Mouse (Mus musculus): ENCODE data around the gene Mmp14. TPM values are rescaled to one million over a fixed set of nuclear protein-coding genes. Genes with fewer than 3 reads are reported as not detected.
A peak's percentile ranks its signal among the peaks of the same experiment; 100 is the strongest.

Gene Mmp14
- polyA plus RNA-seq, 1 experiment from 2014 or later, result 58.5 TPM

- H3K36me3 ChIP-seq (ENCODE audit: control insufficient read depth, insufficient read depth, low read length), result peaks cover 29% of the 10 kb centered on the region
- peaks cover 19% of the 10 kb centered on the region for H3K4me1 ChIP-seq (ENCODE audit: control insufficient read depth, insufficient read depth, low read length)
- WGBS, result 72% methylated on average over 5 of the region's 5 CpGs
- no peak overlapping the region for H3K4me3 ChIP-seq (replicated peaks; ENCODE audit: low read depth, low read length)
- no peak for ATAC-seq (ENCODE audit: low FRiP score, low TSS enrichment)
- peak; percentile 58 for DNase-seq
- H3K9ac ChIP-seq (replicated peaks; ENCODE audit: low read length), result no peak overlapping the region
- H3K4me2 ChIP-seq (ENCODE audit: low read length), result no peak overlapping the region
- H3K27ac ChIP-seq (replicated peaks; ENCODE audit: low read depth, low read length), result no peak overlapping the region
- H3K27me3 ChIP-seq (ENCODE audit: control insufficient read depth, insufficient read depth, low read length), result peaks cover 2% of the 10 kb centered on the region; the same call in 1 of the 2 replicates
- H3K9me3 ChIP-seq (ENCODE audit: control insufficient read depth, low read length), result no peaks in the 10 kb centered on the region
Observed at GRCm38 (mm10) chr14:54472671-54473070, 41.3 kb downstream of the Mmp14 start.

GRCm38 (mm10) chr14:54474744-54475143, 43.3 kb downstream of the Mmp14 start:
- Histone ChIP-seq H3K9me3 (ENCODE audit: control insufficient read depth, low read length) (no peaks in the 10 kb centered on the region), H3K4me1 (ENCODE audit: control insufficient read depth, insufficient read depth, low read length) (peaks cover 28% of the 10 kb centered on the region), H3K27ac (replicated peaks; ENCODE audit: low read depth, low read length) (no peak overlapping the region), H3K9ac (replicated peaks; ENCODE audit: low read length) (no peak overlapping the region), H3K36me3 (ENCODE audit: control insufficient read depth, insufficient read depth, low read length) (peaks cover 10% of the 10 kb centered on the region), H3K4me2 (ENCODE audit: low read length) (no peak overlapping the region), H3K4me3 (replicated peaks; ENCODE audit: low read depth, low read length) (no peak overlapping the region), H3K27me3 (ENCODE audit: control insufficient read depth, insufficient read depth, low read length) (peaks cover 8% of the 10 kb centered on the region; the same call in 1 of the 2 replicates)
- ATAC-seq (ENCODE audit: low FRiP score, low TSS enrichment) (no peak), DNase-seq (no peak)
- WGBS, result 83% methylated on average over 5 of the region's 5 CpGs

GRCm38 (mm10) chr14:54475941-54476844, 44.8 kb downstream of the Mmp14 start, which contains the start of gene Rem2:
Gene Rem2 (plus strand): TSS chr14:54476100.
- peaks cover 8% of the 10 kb centered on the region; the same call in 1 of the 2 replicates for H3K27me3 ChIP-seq (ENCODE audit: control insufficient read depth, insufficient read depth, low read length)
- 0 out of 2 replicates have a peak, but pooled peaks cover 3% of the 10 kb centered on the region for H3K36me3 ChIP-seq (ENCODE audit: control insufficient read depth, insufficient read depth, low read length)
- peak; percentile 92 for DNase-seq
- H3K4me2 ChIP-seq (ENCODE audit: low read length), result peak within 1 kb of the TSS; percentile 79
- H3K4me1 ChIP-seq (ENCODE audit: control insufficient read depth, insufficient read depth, low read length), result peaks cover 29% of the 10 kb centered on the region
- peak; percentile 91 for ATAC-seq (ENCODE audit: low FRiP score, low TSS enrichment)
- under 1% methylated on average over 23 of the region's 23 CpGs for WGBS
- H3K9me3 ChIP-seq (ENCODE audit: control insufficient read depth, low read length), result no peaks in the 10 kb centered on the region
- H3K9ac ChIP-seq (replicated peaks; ENCODE audit: low read length), result peak within 1 kb of the TSS; percentile 72
- peak within 1 kb of the TSS; percentile 80 for H3K27ac ChIP-seq (replicated peaks; ENCODE audit: low read depth, low read length)
- peak within 1 kb of the TSS; percentile 57 for H3K4me3 ChIP-seq (replicated peaks; ENCODE audit: low read depth, low read length)

- H3K4me1 ChIP-seq (ENCODE audit: control insufficient read depth, insufficient read depth, low read length), result peaks cover 29% of the 10 kb centered on the region
Observed at GRCm38 (mm10) chr14:54477172-54477909, 45.9 kb downstream of the Mmp14 start.

GRCm38 (mm10) chr14:54479451-54479920, 48.1 kb downstream of the Mmp14 start:
- Histone ChIP-seq H3K4me2 (ENCODE audit: low read length) (peak overlapping the region; percentile 51), H3K4me1 (ENCODE audit: control insufficient read depth, insufficient read depth, low read length) (peaks cover 29% of the 10 kb centered on the region), H3K9me3 (ENCODE audit: control insufficient read depth, low read length) (no peaks in the 10 kb centered on the region), H3K36me3 (ENCODE audit: control insufficient read depth, insufficient read depth, low read length) (0 out of 2 replicates have a peak, but pooled peaks cover 3% of the 10 kb centered on the region), H3K27me3 (ENCODE audit: control insufficient read depth, insufficient read depth, low read length) (peaks cover 8% of the 10 kb centered on the region; the same call in 1 of the 2 replicates), H3K27ac (replicated peaks; ENCODE audit: low read depth, low read length) (no peak overlapping the region), H3K4me3 (replicated peaks; ENCODE audit: low read depth, low read length) (peak overlapping the region; percentile 19), H3K9ac (replicated peaks; ENCODE audit: low read length) (peak overlapping the region; percentile 17; the same call in 1 of the 2 replicates)
- DNase-seq (no peak), ATAC-seq (ENCODE audit: low FRiP score, low TSS enrichment) (no peak)
- WGBS, result 4% methylated on average over 40 of the region's 40 CpGs

More at GRCm38 (mm10) chr14:54477172-54477909, 45.9 kb downstream of the Mmp14 start:
- no peak for DNase-seq
- no peak for ATAC-seq (ENCODE audit: low FRiP score, low TSS enrichment)
- H3K9ac ChIP-seq (replicated peaks; ENCODE audit: low read length), result peak overlapping the region; percentile 72
- H3K36me3 ChIP-seq (ENCODE audit: control insufficient read depth, insufficient read depth, low read length), result 0 out of 2 replicates have a peak, but pooled peaks cover 3% of the 10 kb centered on the region
- peak overlapping the region; percentile 80 for H3K27ac ChIP-seq (replicated peaks; ENCODE audit: low read depth, low read length)
- H3K4me2 ChIP-seq (ENCODE audit: low read length), result peak overlapping the region; percentile 79
- peaks cover 8% of the 10 kb centered on the region; the same call in 1 of the 2 replicates for H3K27me3 ChIP-seq (ENCODE audit: control insufficient read depth, insufficient read depth, low read length)
- H3K4me3 ChIP-seq (replicated peaks; ENCODE audit: low read depth, low read length), result peak overlapping the region; percentile 57
- WGBS, result 62% methylated on average over 15 of the region's 15 CpGs
- H3K9me3 ChIP-seq (ENCODE audit: control insufficient read depth, low read length), result no peaks in the 10 kb centered on the region

- H3K4me3 ChIP-seq (replicated peaks; ENCODE audit: low read depth, low read length), result no peak overlapping the region
- H3K27me3 ChIP-seq (ENCODE audit: control insufficient read depth, insufficient read depth, low read length), result peaks cover 8% of the 10 kb centered on the region; the same call in 1 of the 2 replicates
- H3K4me1 ChIP-seq (ENCODE audit: control insufficient read depth, insufficient read depth, low read length), result peaks cover 24% of the 10 kb centered on the region
- 0 out of 2 replicates have a peak, but pooled peaks cover 3% of the 10 kb centered on the region for H3K36me3 ChIP-seq (ENCODE audit: control insufficient read depth, insufficient read depth, low read length)
- H3K27ac ChIP-seq (replicated peaks; ENCODE audit: low read depth, low read length), result no peak overlapping the region
- no peaks in the 10 kb centered on the region for H3K9me3 ChIP-seq (ENCODE audit: control insufficient read depth, low read length)
- 62% methylated on average over 6 of the region's 6 CpGs for WGBS
- DNase-seq (no peak), ATAC-seq (ENCODE audit: low FRiP score, low TSS enrichment) (no peak)
- no peak overlapping the region for H3K4me2 ChIP-seq (ENCODE audit: low read length)
- H3K9ac ChIP-seq (replicated peaks; ENCODE audit: low read length), result no peak overlapping the region
Observed at GRCm38 (mm10) chr14:54480673-54481072, 49.3 kb downstream of the Mmp14 start.

GRCm38 (mm10) chr14:54481402-54481801, 50.0 kb downstream of the Mmp14 start:
- no peak for ATAC-seq (ENCODE audit: low FRiP score, low TSS enrichment)
- 79% methylated on average over 8 of the region's 8 CpGs for WGBS
- Histone ChIP-seq H3K4me1 (ENCODE audit: control insufficient read depth, insufficient read depth, low read length) (peaks cover 22% of the 10 kb centered on the region), H3K9me3 (ENCODE audit: control insufficient read depth, low read length) (no peaks in the 10 kb centered on the region), H3K4me3 (replicated peaks; ENCODE audit: low read depth, low read length) (no peak overlapping the region), H3K9ac (replicated peaks; ENCODE audit: low read length) (no peak overlapping the region), H3K27ac (replicated peaks; ENCODE audit: low read depth, low read length) (no peak overlapping the region), H3K4me2 (ENCODE audit: low read length) (no peak overlapping the region), H3K27me3 (ENCODE audit: control insufficient read depth, insufficient read depth, low read length) (peaks cover 8% of the 10 kb centered on the region; the same call in 1 of the 2 replicates), H3K36me3 (ENCODE audit: control insufficient read depth, insufficient read depth, low read length) (0 out of 2 replicates have a peak, but pooled peaks cover 3% of the 10 kb centered on the region)
- DNase-seq, result no peak

GRCm38 (mm10) chr14:54482498-54482897, 51.1 kb downstream of the Mmp14 start:
- Histone ChIP-seq H3K4me2 (ENCODE audit: low read length) (no peak overlapping the region), H3K4me3 (replicated peaks; ENCODE audit: low read depth, low read length) (no peak overlapping the region), H3K27ac (replicated peaks; ENCODE audit: low read depth, low read length) (no peak overlapping the region), H3K36me3 (ENCODE audit: control insufficient read depth, insufficient read depth, low read length) (0 out of 2 replicates have a peak, but pooled peaks cover 3% of the 10 kb centered on the region), H3K9ac (replicated peaks; ENCODE audit: low read length) (no peak overlapping the region), H3K9me3 (ENCODE audit: control insufficient read depth, low read length) (no peaks in the 10 kb centered on the region), H3K27me3 (ENCODE audit: control insufficient read depth, insufficient read depth, low read length) (peaks cover 7% of the 10 kb centered on the region; the same call in 1 of the 2 replicates), H3K4me1 (ENCODE audit: control insufficient read depth, insufficient read depth, low read length) (peaks cover 12% of the 10 kb centered on the region)
- DNase-seq (peak; percentile 53), ATAC-seq (ENCODE audit: low FRiP score, low TSS enrichment) (no peak)
- 38% methylated on average over 9 of the region's 9 CpGs for WGBS
